In the genomic region with DNA sequence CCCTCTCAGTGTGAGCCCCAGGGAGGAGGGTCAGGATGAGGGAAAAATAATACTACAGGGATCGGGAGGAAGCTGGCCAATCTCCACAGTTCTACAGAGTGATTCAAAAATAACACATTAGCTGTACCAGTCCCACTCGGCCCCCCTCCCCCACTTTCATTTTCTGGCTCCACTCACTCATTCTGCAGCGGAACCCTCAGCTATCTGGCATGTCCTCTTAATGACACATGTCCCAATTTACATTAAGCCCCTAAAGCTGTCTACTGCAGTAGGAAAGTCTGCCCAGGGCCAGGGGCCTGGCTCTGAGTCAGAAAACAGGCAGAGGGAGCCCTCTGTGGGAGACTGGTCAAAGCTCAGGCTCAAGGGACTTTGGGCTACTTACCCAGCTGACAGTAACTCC, we compare ENCODE assay signal across 8 mouse cellular contexts. TPM values are rescaled to one million over a fixed set of nuclear protein-coding genes. Genes with fewer than 3 reads are reported as not detected.
DNase-seq lines count a peak whose midpoint lies in the region; ATAC-seq and TF ChIP-seq lines count a peak whose summit lies in the region.

No protein-coding gene starts in this region.

- no peaks in the 10 kb centered on the region for H3K36me3 ChIP-seq in intestine, embryonic 16.5 days (ENCODE audit: control insufficient read depth, insufficient read depth, low read length)
- peaks cover 3% of the 10 kb centered on the region; the same call in 1 of the 2 replicates for H3K36me3 ChIP-seq in limb, embryonic 15.5 days
- no peaks in the 10 kb centered on the region for H3K36me3 ChIP-seq in neural tube, embryonic 14.5 days (ENCODE audit: control insufficient read depth, insufficient read depth, low read length)

- 0 out of 2 replicates have a peak overlapping the region, but pooled peaks have one; percentile 2 for H3K4me3 ChIP-seq in left cerebral cortex, adult 2 months
- H3K4me3 ChIP-seq in cortical plate, adult 2 months (ENCODE audit: insufficient read depth, low read length) = no peak overlapping the region
- peak overlapping the region; percentile 6; the same call in 1 of the 2 replicates for H3K4me3 ChIP-seq in intestine, embryonic 16.5 days (ENCODE audit: low read length)
- no peak overlapping the region for H3K4me3 ChIP-seq in limb, embryonic 15.5 days
- no peak overlapping the region for H3K4me3 ChIP-seq in neural tube, embryonic 14.5 days (ENCODE audit: low read depth, low read length)

- WGBS in intestine, embryonic 16.5 days = 16% methylated on average over 3 of the region's 3 CpGs
- 27% methylated on average over 3 of the region's 3 CpGs for WGBS in limb, embryonic 15.5 days
- 2% methylated on average over 3 of the region's 3 CpGs for WGBS in neural tube, embryonic 14.5 days

- H3K9ac ChIP-seq in intestine, embryonic 16.5 days (ENCODE audit: low read depth, low read length) = peak overlapping the region; percentile 5; the same call in 1 of the 2 replicates
- no peak overlapping the region for H3K9ac ChIP-seq in limb, embryonic 15.5 days
- H3K9ac ChIP-seq in neural tube, embryonic 14.5 days (replicated peaks; ENCODE audit: low read depth, low read length) = no peak overlapping the region

- H3K4me1 ChIP-seq in cortical plate, adult 2 months (ENCODE audit: control insufficient read depth, insufficient read depth, low read length) = peaks cover 22% of the 10 kb centered on the region
- peaks cover 61% of the 10 kb centered on the region for H3K4me1 ChIP-seq in intestine, embryonic 16.5 days (ENCODE audit: control insufficient read depth, insufficient read depth, low read length)
- peaks cover 53% of the 10 kb centered on the region for H3K4me1 ChIP-seq in limb, embryonic 15.5 days
- H3K4me1 ChIP-seq in neural tube, embryonic 14.5 days (ENCODE audit: control insufficient read depth, insufficient read depth, low read length) = peaks cover 46% of the 10 kb centered on the region

- peak; percentile 44 for TF ChIP-seq CTCF in left cerebral cortex, adult 2 months (IDR thresholded peaks at IDR 0.05)
- TF ChIP-seq CTCF in cortical plate, adult 2 months (IDR thresholded peaks at IDR 0.05; ENCODE audit: extremely low read depth, insufficient read depth, low read length) = peak; percentile 34; the same call in 1 of the 2 replicates

- H3K4me2 ChIP-seq in intestine, embryonic 16.5 days (ENCODE audit: low read depth, low read length) = peak overlapping the region; percentile 38
- H3K4me2 ChIP-seq in limb, embryonic 15.5 days = no peak overlapping the region
- peak overlapping the region; percentile 26; the same call in 1 of the 2 replicates for H3K4me2 ChIP-seq in neural tube, embryonic 14.5 days (ENCODE audit: low read depth, low read length)

- TF ChIP-seq POLR2A in cortical plate, adult 2 months (IDR thresholded peaks at IDR 0.05; ENCODE audit: extremely low read depth, insufficient read depth, low read length) = no peak

- ATAC-seq in intestine, embryonic 16.5 days = no peak
- peak; percentile 17; the same call in 1 of the 2 replicates for ATAC-seq in limb, embryonic 15.5 days (ENCODE audit: insufficient number of reproducible peaks, low FRiP score, low TSS enrichment, low read depth)
- ATAC-seq in neural tube, embryonic 14.5 days (ENCODE audit: low read depth) = peak; percentile 32; the same call in 1 of the 2 replicates
- no peak for ATAC-seq in CD4-positive, CD25-positive, alpha-beta regulatory T cell, adult 4 months

- H3K27me3 ChIP-seq in intestine, embryonic 16.5 days (replicated peaks; ENCODE audit: control insufficient read depth, insufficient read depth, low read length) = no peaks in the 10 kb centered on the region
- no peaks in the 10 kb centered on the region for H3K27me3 ChIP-seq in limb, embryonic 15.5 days
- H3K27me3 ChIP-seq in neural tube, embryonic 14.5 days (ENCODE audit: control insufficient read depth, insufficient read depth, low read length) = no peaks in the 10 kb centered on the region

- H3K27ac ChIP-seq in left cerebral cortex, adult 2 months = no peak overlapping the region
- H3K27ac ChIP-seq in cortical plate, adult 2 months (ENCODE audit: insufficient read depth, low read length) = no peak overlapping the region
- H3K27ac ChIP-seq in intestine, embryonic 16.5 days (ENCODE audit: low read length) = peak overlapping the region; percentile 72
- peak overlapping the region; percentile 64 for H3K27ac ChIP-seq in limb, embryonic 15.5 days
- H3K27ac ChIP-seq in neural tube, embryonic 14.5 days (ENCODE audit: low read depth, low read length) = peak overlapping the region; percentile 55; the same call in 1 of the 2 replicates

- peak in 1 of 2 experiments; percentile 49 for DNase-seq in left cerebral cortex, adult 2 months (ENCODE audit: extremely low spot score in 1 of 2, low spot score in 2 of 2)
- no peak for DNase-seq in left cerebral cortex, postnatal 36 days (ENCODE audit: low spot score in 2 of 2)
- peak; percentile 98 for DNase-seq in heart, adult 11 months

- no peaks in the 10 kb centered on the region for H3K9me3 ChIP-seq in intestine, embryonic 16.5 days (ENCODE audit: control insufficient read depth, low read length)
- no peaks in the 10 kb centered on the region for H3K9me3 ChIP-seq in limb, embryonic 15.5 days
- H3K9me3 ChIP-seq in neural tube, embryonic 14.5 days (ENCODE audit: control insufficient read depth, low read length) = no peaks in the 10 kb centered on the region

- intact Hi-C loops in left cerebral cortex, adult 2 months (cut with DNase I) = no loop called here
- intact Hi-C loops in left cerebral cortex, postnatal 36 days (cut with DNase I) = loop anchor here (5.0 kb wide), 1 partner anchor 183 kb away; no protein-coding TSS in a partner anchor

RNA-seq across cellular contexts. Expression of gene Cfap20, which starts 4.7 kb away (rescaled TPM):
- 10 to 100 TPM; 57.7 to 58.7 TPM for total RNA-seq in left cerebral cortex, adult 2 months (2021)
- 10 to 100 TPM; 49.3 to 66.1 TPM for total RNA-seq in left cerebral cortex, postnatal 36 days (2021)
- polyA plus RNA-seq in cortical plate, adult 2 months (2012; rRNA removed) = 86.3 and 90.4 TPM in 2 replicates
- 100 and 113 TPM in 2 replicates for polyA plus RNA-seq in intestine, embryonic 16.5 days (2015; fragmentation: Nextera tagmentation; extraction: Ambion mirVana)
- polyA plus RNA-seq in limb, embryonic 15.5 days (2015; fragmentation: Nextera tagmentation; extraction: Ambion mirVana) = 122 and 128 TPM in 2 replicates
- 133 and 135 TPM in 2 replicates for polyA plus RNA-seq in neural tube, embryonic 14.5 days (2014; fragmentation: Nextera tagmentation; extraction: Ambion mirVana)
- 10 to 100 TPM; 57.9 to 91.6 TPM for polyA plus RNA-seq in CD4-positive, CD25-positive, alpha-beta regulatory T cell, adult 4 months (2017; shearing (Covaris generic))

RNA-seq across cellular contexts. Expression of gene Csnk2a2, which starts 59.9 kb away (rescaled TPM):
- total RNA-seq in left cerebral cortex, adult 2 months (2021) = 10 to 100 TPM; 71.6 to 86.2 TPM
- 10 to 100 TPM; 77.7 to 90.3 TPM for total RNA-seq in left cerebral cortex, postnatal 36 days (2021)
- polyA plus RNA-seq in cortical plate, adult 2 months (2012; rRNA removed) = 51.3 and 56.8 TPM in 2 replicates
- polyA plus RNA-seq in intestine, embryonic 16.5 days (2015; fragmentation: Nextera tagmentation; extraction: Ambion mirVana) = 5.1 and 5.5 TPM in 2 replicates
- polyA plus RNA-seq in limb, embryonic 15.5 days (2015; fragmentation: Nextera tagmentation; extraction: Ambion mirVana) = 11.1 and 11.8 TPM in 2 replicates
- 16.1 and 16.7 TPM in 2 replicates for polyA plus RNA-seq in neural tube, embryonic 14.5 days (2014; fragmentation: Nextera tagmentation; extraction: Ambion mirVana)
- 10 to 100 TPM; 15.0 to 17.7 TPM for polyA plus RNA-seq in CD4-positive, CD25-positive, alpha-beta regulatory T cell, adult 4 months (2017; shearing (Covaris generic))

Comparison
In these comparisons a context has a peak if more than half of its experiments do, and no peak if none do; other contexts are left out.
1. H3K27ac ChIP-seq: peak in intestine, embryonic 16.5 days (single experiment), limb, embryonic 15.5 days (single experiment) and neural tube, embryonic 14.5 days (single experiment); none in left cerebral cortex, adult 2 months (single experiment) and cortical plate, adult 2 months (single experiment).
2. H3K4me3 ChIP-seq: peak in left cerebral cortex, adult 2 months (single experiment) and intestine, embryonic 16.5 days (single experiment); none in cortical plate, adult 2 months (single experiment), limb, embryonic 15.5 days (single experiment) and neural tube, embryonic 14.5 days (single experiment).
3. ATAC-seq: peak in limb, embryonic 15.5 days (single experiment) and neural tube, embryonic 14.5 days (single experiment); none in intestine, embryonic 16.5 days (single experiment) and CD4-positive, CD25-positive, alpha-beta regulatory T cell, adult 4 months (single experiment).